Mouse (Mus musculus) olfactory bulb, adult 2 months (tissue): ENCODE measurements at regions not wholly inside any gene's neighbourhood (a gene's known extent, or its start where the extent isn't known, plus 50 kb on each side); places are given as distances from the start of the nearest gene placed in this dataset.
"Not testable (repeated sequence)": the region's sequence is repeated elsewhere in the genome, so short reads cannot be mapped to it uniquely, and the experiment has no call there.

Experiments
- CTCF ChIP-seq: fragments of 200-500 bp; IDR thresholded peaks from 2 replicates; pipeline ENCODE4 v1.5.1; 2012; ENCODE audit warnings: low read depth, mild to moderate bottlenecking, low read length, moderate library complexity; ENCODE audit not compliant: insufficient read depth
- POLR2A ChIP-seq: fragments of 200-500 bp; IDR thresholded peaks from 2 replicates; pipeline ENCODE4 v1.6.1; 2012; ENCODE audit warnings: mild to moderate bottlenecking, low read depth, low read length, moderate library complexity; ENCODE audit not compliant: insufficient read depth

- TF ChIP-seq CTCF, POLR2A: not testable (repeated sequence)
Observed at GRCm38 (mm10) chr10:84308746-84309145, 131.7 kb downstream of the Nuak1 start.
